Mouse (Mus musculus) forebrain, embryonic 13.5 days (tissue): ENCODE results near the gene 1600014C10Rik. TPM values are rescaled to one million over a fixed set of nuclear protein-coding genes. Genes with fewer than 3 reads are reported as not detected.
A peak's percentile ranks its signal among the peaks of the same experiment; 100 is the strongest.

Experiments
- ATAC-seq: fragments of 200-750 bp; cut with Nextera tagmentation; 2 replicates; pipeline ENCODE4 v1.8.0; 2017
- H3K27ac ChIP-seq: fragments of 300-500 bp; sonication (generic); 2 replicates; pipeline ENCODE4 v1.5.1; 2015; ENCODE audit warnings: inconsistent platforms, mild to moderate bottlenecking, moderate library complexity
- H3K27me3 ChIP-seq: fragments of 300-500 bp; sonication (generic); 2 replicates; pipeline ENCODE4 v1.6.1; 2015; ENCODE audit warnings: mild to moderate bottlenecking, inconsistent platforms
- H3K36me3 ChIP-seq: fragments of 300-500 bp; sonication (generic); 2 replicates; pipeline ENCODE4 v1.6.1; 2015; ENCODE audit warnings: mild to moderate bottlenecking, inconsistent platforms; ENCODE audit not compliant: poor library complexity, severe bottlenecking
- H3K4me1 ChIP-seq: fragments of 300-500 bp; sonication (generic); 2 replicates; pipeline ENCODE4 v1.6.1; 2015; ENCODE audit warnings: inconsistent platforms
- H3K4me2 ChIP-seq: fragments of 300-500 bp; sonication (generic); 2 replicates; pipeline ENCODE4 v1.6.1; 2015; ENCODE audit warnings: inconsistent platforms, mild to moderate bottlenecking, moderate library complexity
- H3K4me3 ChIP-seq: fragments of 300-500 bp; sonication (generic); 2 replicates; pipeline ENCODE4 v1.5.1; 2015; ENCODE audit warnings: mild to moderate bottlenecking, inconsistent platforms
- H3K9ac ChIP-seq: fragments of 300-500 bp; sonication (generic); 2 replicates; pipeline ENCODE4 v1.6.1; 2015; ENCODE audit warnings: mild to moderate bottlenecking, inconsistent platforms
- H3K9me3 ChIP-seq: fragments of 300-500 bp; sonication (generic); replicated peaks from 2 replicates; pipeline ENCODE4 v1.6.1; 2016; ENCODE audit warnings: inconsistent platforms
- WGBS: fragments of 180-500 bp; shearing (Covaris S2); methylation state at CpG from one replicate; pipeline ENCODE4 v1.1.7; 2015; 5-methylcytosine and 5-hydroxymethylcytosine counted together
- polyA plus RNA-seq: library from polyadenylated mRNA; unstranded; fragments of >200 nt; fragmentation: Nextera tagmentation; extraction: Ambion mirVana; gene quantifications from 2 replicates; pipeline ENCODE4 v1.2.1, GENCODE M21; 2015

1600014C10Rik gene
- polyA plus RNA-seq, 1 experiment from 2014 or later, result 12.5 TPM

GRCm38 (mm10) chr7:38166930-38167645, 15.9 kb upstream of the 1600014C10Rik start:
- Histone ChIP-seq H3K4me3 (no peak overlapping the region), H3K36me3 (no peaks in the 10 kb centered on the region), H3K27me3 (no peaks in the 10 kb centered on the region), H3K9me3 (no peaks in the 10 kb centered on the region), H3K27ac (no peak overlapping the region), H3K4me2 (peak overlapping the region; percentile 18; the same call in 1 of the 2 replicates), H3K4me1 (no peaks in the 10 kb centered on the region), H3K9ac (no peak overlapping the region)
- 71% methylated on average over 21 of the region's 21 CpGs for WGBS
- ATAC-seq, result 0 out of 2 replicates have a peak, but pooled peaks have one; percentile 28

GRCm38 (mm10) chr7:38167724-38168141, 15.3 kb upstream of the 1600014C10Rik start:
- H3K4me1 ChIP-seq, result no peaks in the 10 kb centered on the region
- WGBS, result 16% methylated on average over 11 of the region's 11 CpGs
- no peak for ATAC-seq
- H3K36me3 ChIP-seq, result no peaks in the 10 kb centered on the region
- H3K9ac ChIP-seq, result no peak overlapping the region
- no peaks in the 10 kb centered on the region for H3K27me3 ChIP-seq
- H3K4me2 ChIP-seq, result no peak overlapping the region
- H3K27ac ChIP-seq, result no peak overlapping the region
- H3K4me3 ChIP-seq, result no peak overlapping the region
- no peaks in the 10 kb centered on the region for H3K9me3 ChIP-seq

DNA sequence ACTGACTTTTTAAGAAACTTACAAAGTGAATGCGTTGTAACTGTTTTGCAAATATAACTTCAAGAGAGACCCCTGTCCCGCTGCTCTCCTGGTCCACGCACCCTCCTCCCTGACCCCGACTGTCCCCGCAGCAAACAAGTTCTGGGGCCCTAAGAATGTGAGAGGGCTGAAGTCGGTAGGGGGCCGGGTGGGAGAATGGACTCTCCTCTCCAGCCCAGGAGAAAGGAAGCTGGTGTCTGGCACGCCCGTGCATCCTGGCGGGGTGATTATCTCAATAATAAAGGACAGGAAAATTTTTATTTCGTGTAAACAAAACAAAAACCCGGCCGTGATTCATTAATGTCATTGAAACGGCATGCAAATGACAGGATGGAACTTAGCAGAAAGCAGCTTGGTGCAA, 9.1 kb upstream of the 1600014C10Rik start:
- no peaks in the 10 kb centered on the region for H3K27me3 ChIP-seq
- H3K9me3 ChIP-seq, result no peaks in the 10 kb centered on the region
- H3K4me2 ChIP-seq, result peak overlapping the region; percentile 62
- peak overlapping the region; percentile 68 for H3K9ac ChIP-seq
- peak overlapping the region; percentile 74 for H3K27ac ChIP-seq
- H3K36me3 ChIP-seq, result no peaks in the 10 kb centered on the region
- H3K4me1 ChIP-seq, result peaks cover 17% of the 10 kb centered on the region
- peak; percentile 50; the same call in 1 of the 2 replicates for ATAC-seq
- WGBS, result 6% methylated on average over 14 of the region's 14 CpGs
- peak overlapping the region; percentile 31 for H3K4me3 ChIP-seq

- Histone ChIP-seq H3K27ac (peak overlapping the region; percentile 74), H3K4me1 (peaks cover 17% of the 10 kb centered on the region), H3K36me3 (no peaks in the 10 kb centered on the region), H3K4me2 (peak overlapping the region; percentile 62), H3K4me3 (peak overlapping the region; percentile 31), H3K27me3 (no peaks in the 10 kb centered on the region), H3K9ac (peak overlapping the region; percentile 68), H3K9me3 (no peaks in the 10 kb centered on the region)
- 8% methylated on average over 31 of the region's 31 CpGs for WGBS
- ATAC-seq, result peak; percentile 86
Measured at GRCm38 (mm10) chr7:38174321-38175148, 8.5 kb upstream of the 1600014C10Rik start.

DNA sequence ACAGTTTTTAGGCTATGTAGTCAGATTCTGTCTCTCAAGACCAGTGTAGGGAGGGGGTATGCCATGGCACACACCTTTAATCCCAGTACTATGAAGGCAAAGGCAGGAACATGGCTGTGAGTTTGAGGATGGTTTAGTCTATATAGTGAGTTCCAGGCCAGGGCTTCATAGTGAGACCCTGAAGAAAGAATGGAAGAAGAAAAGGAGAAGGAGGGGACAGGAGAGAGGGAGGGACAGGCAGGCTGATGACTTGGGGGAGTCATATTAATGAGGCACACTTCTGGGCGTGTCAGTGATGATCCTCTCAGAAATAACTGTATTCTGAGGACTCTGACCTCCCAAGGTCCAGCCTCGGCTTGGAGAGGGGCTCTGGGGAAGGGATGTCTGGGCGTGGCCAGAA, 7.0 kb upstream of the 1600014C10Rik start:
- ATAC-seq, result no peak
- peaks cover 17% of the 10 kb centered on the region for H3K4me1 ChIP-seq
- no peaks in the 10 kb centered on the region for H3K27me3 ChIP-seq
- 69% methylated on average over 3 of the region's 3 CpGs for WGBS
- H3K4me2 ChIP-seq, result no peak overlapping the region
- no peak overlapping the region for H3K9ac ChIP-seq
- H3K27ac ChIP-seq, result no peak overlapping the region
- H3K9me3 ChIP-seq, result no peaks in the 10 kb centered on the region
- no peak overlapping the region for H3K4me3 ChIP-seq
- H3K36me3 ChIP-seq, result no peaks in the 10 kb centered on the region

- Histone ChIP-seq H3K4me1 (peaks cover 19% of the 10 kb centered on the region), H3K27ac (no peak overlapping the region), H3K36me3 (no peaks in the 10 kb centered on the region), H3K27me3 (no peaks in the 10 kb centered on the region), H3K9ac (no peak overlapping the region), H3K4me3 (no peak overlapping the region), H3K9me3 (no peaks in the 10 kb centered on the region), H3K4me2 (no peak overlapping the region)
- no peak for ATAC-seq
- WGBS, result 71% methylated on average over 3 of the region's 3 CpGs
Measured at GRCm38 (mm10) chr7:38179896-38180295, 3.1 kb upstream of the 1600014C10Rik start.

GRCm38 (mm10) chr7:38181366-38181765, 1.7 kb upstream of the 1600014C10Rik start:
- Histone ChIP-seq H3K27me3 (no peaks in the 10 kb centered on the region), H3K4me3 (no peak overlapping the region), H3K4me1 (peaks cover 18% of the 10 kb centered on the region), H3K27ac (no peak overlapping the region), H3K9me3 (no peaks in the 10 kb centered on the region), H3K4me2 (no peak overlapping the region), H3K9ac (no peak overlapping the region), H3K36me3 (no peaks in the 10 kb centered on the region)
- ATAC-seq, result no peak
- WGBS, result 87% methylated on average over 2 of the region's 2 CpGs

DNA sequence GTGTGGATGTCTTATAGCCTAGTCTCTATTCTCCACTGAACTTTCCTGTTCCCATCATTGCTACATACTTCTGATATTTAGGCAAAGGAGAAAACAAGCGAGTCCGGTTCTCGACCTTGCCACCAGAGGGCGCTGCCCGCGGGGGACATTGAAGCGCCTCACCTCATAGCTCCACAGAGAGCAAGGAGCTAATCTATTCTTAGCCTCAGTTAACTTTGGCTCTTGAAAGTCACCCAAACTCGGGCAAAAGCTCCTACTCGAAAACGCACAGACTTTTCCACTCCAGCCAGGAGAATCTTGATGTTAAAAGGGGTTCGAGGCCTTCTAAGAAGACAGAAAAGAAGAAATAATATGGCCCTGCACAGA, 438 bp upstream of the 1600014C10Rik start:
- WGBS, result under 1% methylated on average over 11 of the region's 11 CpGs
- Histone ChIP-seq H3K4me1 (peaks cover 18% of the 10 kb centered on the region), H3K4me2 (peak overlapping the region; percentile 89), H3K9ac (0 out of 2 replicates have a peak overlapping the region, but pooled peaks have one; percentile 79), H3K27me3 (no peaks in the 10 kb centered on the region), H3K4me3 (peak overlapping the region; percentile 62), H3K36me3 (no peaks in the 10 kb centered on the region), H3K9me3 (no peaks in the 10 kb centered on the region), H3K27ac (no peak overlapping the region)
- ATAC-seq, result no peak

DNA sequence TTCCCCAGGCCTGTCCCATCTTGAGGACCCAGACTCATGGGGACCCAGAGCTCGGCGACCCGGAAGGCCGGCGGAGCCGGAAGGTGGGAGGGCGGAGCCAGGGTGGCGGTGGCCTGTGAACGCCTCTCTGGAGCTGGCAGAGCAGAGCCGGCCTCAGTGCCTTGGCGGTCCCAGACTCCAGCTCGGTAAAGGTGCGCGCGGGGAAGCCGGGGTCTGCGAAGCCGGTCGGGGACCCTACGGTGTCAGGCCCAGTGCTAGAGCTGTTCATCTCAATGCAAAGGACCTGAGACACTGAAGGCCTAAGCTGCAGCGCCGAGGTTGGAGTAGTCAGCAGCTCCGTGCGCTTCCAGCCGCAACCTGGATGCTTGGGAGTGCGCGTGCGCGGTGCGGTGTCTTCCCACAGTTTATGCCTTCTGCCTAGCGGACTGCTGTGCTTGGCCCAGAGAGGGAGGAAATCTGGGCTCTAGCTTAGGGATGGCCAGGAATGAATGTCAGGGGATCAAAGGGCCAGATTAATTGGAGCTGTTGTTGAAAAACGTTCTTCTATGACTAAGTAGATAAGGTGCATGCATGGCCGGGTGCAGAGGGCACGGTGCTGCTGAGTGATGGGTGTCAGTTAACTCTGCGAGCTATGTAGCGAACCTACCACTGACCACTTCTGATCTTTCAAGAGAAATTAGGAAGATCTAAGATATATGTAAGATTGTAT, 846 bp downstream of the 1600014C10Rik start:
- peak; percentile 94 for ATAC-seq
- peaks cover 18% of the 10 kb centered on the region for H3K4me1 ChIP-seq
- 4% methylated on average over 36 of the region's 36 CpGs for WGBS
- peak overlapping the region; percentile 79 for H3K9ac ChIP-seq
- H3K27ac ChIP-seq, result peak overlapping the region; percentile 78
- H3K4me3 ChIP-seq, result peak overlapping the region; percentile 62
- H3K9me3 ChIP-seq, result no peaks in the 10 kb centered on the region
- no peaks in the 10 kb centered on the region for H3K27me3 ChIP-seq
- H3K36me3 ChIP-seq, result no peaks in the 10 kb centered on the region
- peak overlapping the region; percentile 89 for H3K4me2 ChIP-seq

DNA sequence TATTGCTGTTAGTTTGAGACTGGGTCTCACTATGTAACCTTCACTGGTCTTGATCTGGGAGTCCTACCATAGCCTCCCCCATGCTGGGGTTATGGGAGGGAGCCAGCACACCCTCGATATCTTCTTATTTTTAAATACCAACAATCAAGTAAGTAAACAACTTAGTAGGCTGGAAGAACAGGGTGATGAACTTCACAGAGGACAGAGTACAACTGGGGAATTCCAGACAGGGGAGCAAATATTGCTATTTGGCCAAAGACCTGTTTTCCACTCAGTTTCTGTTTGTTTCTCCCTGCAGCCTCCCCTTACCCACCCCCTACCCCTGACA, 1.4 kb downstream of the 1600014C10Rik start:
- 81% methylated on average over 1 of the region's 1 CpGs for WGBS
- no peaks in the 10 kb centered on the region for H3K27me3 ChIP-seq
- H3K9me3 ChIP-seq, result no peaks in the 10 kb centered on the region
- peak overlapping the region; percentile 62 for H3K4me3 ChIP-seq
- no peak for ATAC-seq
- peaks cover 18% of the 10 kb centered on the region for H3K4me1 ChIP-seq
- peak overlapping the region; percentile 79 for H3K9ac ChIP-seq
- no peak overlapping the region for H3K27ac ChIP-seq
- 0 out of 2 replicates have a peak, but pooled peaks cover under 1% of the 10 kb centered on the region for H3K36me3 ChIP-seq
- peak overlapping the region; percentile 89 for H3K4me2 ChIP-seq

GRCm38 (mm10) chr7:38184786-38185185, 1.8 kb downstream of the 1600014C10Rik start:
- 87% methylated on average over 6 of the region's 6 CpGs for WGBS
- no peak overlapping the region for H3K9ac ChIP-seq

GRCm38 (mm10) chr7:38186861-38187260, 3.8 kb downstream of the 1600014C10Rik start:
- no peak overlapping the region for H3K4me3 ChIP-seq
- H3K27ac ChIP-seq, result no peak overlapping the region
- 0 out of 2 replicates have a peak, but pooled peaks cover 9% of the 10 kb centered on the region for H3K36me3 ChIP-seq
- H3K9ac ChIP-seq, result no peak overlapping the region
- H3K4me2 ChIP-seq, result no peak overlapping the region
- WGBS, result 87% methylated on average over 4 of the region's 4 CpGs
- no peak for ATAC-seq
- no peaks in the 10 kb centered on the region for H3K27me3 ChIP-seq
- H3K4me1 ChIP-seq, result peaks cover 18% of the 10 kb centered on the region
- H3K9me3 ChIP-seq, result no peaks in the 10 kb centered on the region

More at GRCm38 (mm10) chr7:38184786-38185185, 1.8 kb downstream of the 1600014C10Rik start:
- no peak for ATAC-seq
- H3K27me3 ChIP-seq, result no peaks in the 10 kb centered on the region
- peaks cover 18% of the 10 kb centered on the region for H3K4me1 ChIP-seq
- H3K36me3 ChIP-seq, result 0 out of 2 replicates have a peak, but pooled peaks cover 4% of the 10 kb centered on the region
- no peaks in the 10 kb centered on the region for H3K9me3 ChIP-seq
- H3K4me3 ChIP-seq, result no peak overlapping the region
- no peak overlapping the region for H3K4me2 ChIP-seq
- no peak overlapping the region for H3K27ac ChIP-seq
